ENCODE assay signal across 8 mouse cellular contexts in genomic region chr11:33097855-33098254, GRCm38 (mm10). TPM values are rescaled to one million over a fixed set of nuclear protein-coding genes. Genes with fewer than 3 reads are reported as not detected.
DNase-seq lines count a peak whose midpoint lies in the region; ATAC-seq and TF ChIP-seq lines count a peak whose summit lies in the region.

No protein-coding gene starts in this region.

- 63% methylated on average over 8 of the region's 8 CpGs for WGBS in forebrain, postnatal 0 days
- 48% methylated on average over 8 of the region's 8 CpGs for WGBS in forebrain, embryonic 16.5 days
- 46% methylated on average over 8 of the region's 8 CpGs for WGBS in midbrain, postnatal 0 days
- 55% methylated on average over 8 of the region's 8 CpGs for WGBS in midbrain, embryonic 16.5 days

- no peak for ATAC-seq in forebrain, postnatal 0 days
- no peak for ATAC-seq in forebrain, embryonic 16.5 days
- no peak for ATAC-seq in midbrain, postnatal 0 days (ENCODE audit: low FRiP score)
- no peak for ATAC-seq in midbrain, embryonic 16.5 days
- ATAC-seq in megakaryocyte-erythroid progenitor cell, adult 5-6 weeks (replicated peaks; ENCODE audit: low FRiP score, low TSS enrichment, poor library complexity, severe bottlenecking), result peak; percentile 79
- no peak for ATAC-seq in monocyte, adult 5-6 weeks (replicated peaks; ENCODE audit: insufficient number of reproducible peaks, low FRiP score, low TSS enrichment, poor library complexity, severe bottlenecking)

- H3K4me2 ChIP-seq in forebrain, postnatal 0 days (ENCODE audit: low read depth), result no peak overlapping the region
- no peak overlapping the region for H3K4me2 ChIP-seq in forebrain, embryonic 16.5 days (ENCODE audit: low read length)
- H3K4me2 ChIP-seq in midbrain, postnatal 0 days (ENCODE audit: low read depth, low read length, poor library complexity, severe bottlenecking), result no peak overlapping the region
- H3K4me2 ChIP-seq in midbrain, embryonic 16.5 days (ENCODE audit: low read length), result no peak overlapping the region

- H3K4me1 ChIP-seq in forebrain, postnatal 0 days (ENCODE audit: insufficient read depth), result no peaks in the 10 kb centered on the region; the same call in 1 of the 2 replicates
- H3K4me1 ChIP-seq in forebrain, embryonic 16.5 days (replicated peaks; ENCODE audit: control insufficient read depth, insufficient read depth, low read length), result 0 out of 2 replicates have a peak, but pooled peaks cover 5% of the 10 kb centered on the region
- H3K4me1 ChIP-seq in midbrain, postnatal 0 days (ENCODE audit: insufficient read depth, low read length), result no peaks in the 10 kb centered on the region
- H3K4me1 ChIP-seq in midbrain, embryonic 16.5 days (ENCODE audit: control insufficient read depth, insufficient read depth, low read length), result peaks cover 5% of the 10 kb centered on the region; the same call in 1 of the 2 replicates
- no peaks in the 10 kb centered on the region for H3K4me1 ChIP-seq in bone marrow macrophage, adult 2 months (ENCODE audit: control insufficient read depth, insufficient read depth, low read length)

- H3K27me3 ChIP-seq in forebrain, postnatal 0 days (ENCODE audit: insufficient read depth, low read length), result no peaks in the 10 kb centered on the region
- no peaks in the 10 kb centered on the region for H3K27me3 ChIP-seq in forebrain, embryonic 16.5 days (replicated peaks; ENCODE audit: control insufficient read depth, insufficient read depth, low read length)
- no peaks in the 10 kb centered on the region for H3K27me3 ChIP-seq in midbrain, postnatal 0 days (ENCODE audit: insufficient read depth, low read length)
- H3K27me3 ChIP-seq in midbrain, embryonic 16.5 days (ENCODE audit: control insufficient read depth, insufficient read depth, low read depth, low read length), result no peaks in the 10 kb centered on the region

- DNase-seq in forebrain, postnatal 0 days, result no peak
- DNase-seq in midbrain, postnatal 0 days (ENCODE audit: low spot score), result no peak
- DNase-seq in induced T-regulatory cell, adult 2 months (ENCODE audit: low read depth), result peak; percentile 61

- peak; percentile 67 for TF ChIP-seq CTCF in forebrain, postnatal 0 days (IDR thresholded peaks at IDR 0.05; ENCODE audit: low read depth)
- TF ChIP-seq CTCF in midbrain, postnatal 0 days (IDR thresholded peaks at IDR 0.05), result peak; percentile 66
- peak; percentile 92 for TF ChIP-seq CTCF in bone marrow macrophage, adult 2 months (IDR thresholded peaks at IDR 0.05; ENCODE audit: low read depth, low read length)

- H3K36me3 ChIP-seq in forebrain, postnatal 0 days (ENCODE audit: insufficient read depth), result no peaks in the 10 kb centered on the region
- no peaks in the 10 kb centered on the region for H3K36me3 ChIP-seq in forebrain, embryonic 16.5 days (ENCODE audit: control insufficient read depth, insufficient read depth)
- no peaks in the 10 kb centered on the region for H3K36me3 ChIP-seq in midbrain, postnatal 0 days (ENCODE audit: insufficient read depth, low read length)
- H3K36me3 ChIP-seq in midbrain, embryonic 16.5 days (ENCODE audit: control insufficient read depth, insufficient read depth, low read length), result no peaks in the 10 kb centered on the region

- no peaks in the 10 kb centered on the region for H3K9me3 ChIP-seq in forebrain, postnatal 0 days (ENCODE audit: low read length)
- peaks cover 3% of the 10 kb centered on the region; the same call in 1 of the 2 replicates for H3K9me3 ChIP-seq in forebrain, embryonic 16.5 days (ENCODE audit: control insufficient read depth, low read length)
- H3K9me3 ChIP-seq in midbrain, postnatal 0 days (ENCODE audit: low read length), result no peaks in the 10 kb centered on the region
- H3K9me3 ChIP-seq in midbrain, embryonic 16.5 days (replicated peaks; ENCODE audit: control insufficient read depth, low read length, poor library complexity, severe bottlenecking), result 0 out of 2 replicates have a peak, but pooled peaks cover 2% of the 10 kb centered on the region

- no peak for TF ChIP-seq POLR2A in bone marrow macrophage, adult 2 months (IDR thresholded peaks at IDR 0.05; ENCODE audit: borderline replicate concordance, low read depth, low read length)

- no peak overlapping the region for H3K27ac ChIP-seq in forebrain, postnatal 0 days (ENCODE audit: low read depth, low read length)
- H3K27ac ChIP-seq in forebrain, embryonic 16.5 days (ENCODE audit: low read length), result no peak overlapping the region
- no peak overlapping the region for H3K27ac ChIP-seq in midbrain, postnatal 0 days (ENCODE audit: low read depth, low read length)
- no peak overlapping the region for H3K27ac ChIP-seq in midbrain, embryonic 16.5 days (ENCODE audit: low read length)
- no peak overlapping the region for H3K27ac ChIP-seq in bone marrow macrophage, adult 2 months (ENCODE audit: insufficient read depth, low read depth, low read length)

- H3K4me3 ChIP-seq in forebrain, postnatal 0 days (ENCODE audit: low read depth, low read length), result no peak overlapping the region
- H3K4me3 ChIP-seq in forebrain, embryonic 16.5 days (replicated peaks; ENCODE audit: low read length), result no peak overlapping the region
- H3K4me3 ChIP-seq in midbrain, postnatal 0 days (ENCODE audit: low read depth, low read length), result no peak overlapping the region
- no peak overlapping the region for H3K4me3 ChIP-seq in midbrain, embryonic 16.5 days (ENCODE audit: low read depth, low read length)
- H3K4me3 ChIP-seq in bone marrow macrophage, adult 2 months (ENCODE audit: insufficient read depth, low read length), result no peak overlapping the region

- H3K9ac ChIP-seq in forebrain, postnatal 0 days, result no peak overlapping the region
- H3K9ac ChIP-seq in forebrain, embryonic 16.5 days (replicated peaks; ENCODE audit: low read depth, low read length), result no peak overlapping the region
- no peak overlapping the region for H3K9ac ChIP-seq in midbrain, postnatal 0 days (replicated peaks; ENCODE audit: low read length, poor library complexity, severe bottlenecking)
- no peak overlapping the region for H3K9ac ChIP-seq in midbrain, embryonic 16.5 days (ENCODE audit: low read depth, low read length)

RNA-seq across cellular contexts. Expression of gene Fgf18, which starts 49.3 kb away (rescaled TPM):
- total RNA-seq in forebrain, postnatal 0 days (2014; rRNA removed), result 5.9 and 8.1 TPM in 2 replicates
- polyA plus RNA-seq in forebrain, postnatal 0 days (2015; fragmentation: Nextera tagmentation; extraction: Ambion mirVana), result 3.9 and 5.2 TPM in 2 replicates
- 3.8 and 4.3 TPM in 2 replicates for polyA plus RNA-seq in forebrain, embryonic 16.5 days (2015; fragmentation: Nextera tagmentation; extraction: Ambion mirVana)
- total RNA-seq in midbrain, postnatal 0 days (2014; rRNA removed), result 6.7 and 10.8 TPM in 2 replicates
- 6.5 and 7.7 TPM in 2 replicates for polyA plus RNA-seq in midbrain, postnatal 0 days (2015; fragmentation: Nextera tagmentation; extraction: Ambion mirVana)
- polyA plus RNA-seq in midbrain, embryonic 16.5 days (2015; fragmentation: Nextera tagmentation; extraction: Ambion mirVana), result 2.7 and 4.8 TPM in 2 replicates
- not detected in 2 replicates for polyA plus RNA-seq in bone marrow macrophage, adult 2 months (2012; ENCODE audit: insufficient read depth, insufficient read length, missing spikeins)
- not detected in 2 replicates for total RNA-seq in megakaryocyte-erythroid progenitor cell, adult 5-6 weeks (2014; fragmentation: Nextera tagmentation)
- total RNA-seq in megakaryocyte-erythroid progenitor cell, adult 5-6 weeks (2017), result not detected in 2 replicates
- not detected in 3 replicates for total RNA-seq in monocyte, adult 5-6 weeks (2017)
